Mouse (Mus musculus) cerebellum, adult 2 months (tissue): ENCODE data around the gene Cyp2t4.

Experiments
- CTCF ChIP-seq: fragments of 200-500 bp; IDR thresholded peaks from 2 replicates; pipeline ENCODE4 v1.5.1; 2011; ENCODE audit warnings: low read depth, mild to moderate bottlenecking, control low read depth, low read length, moderate library complexity, borderline replicate concordance; ENCODE audit not compliant: insufficient read depth
- POLR2A ChIP-seq: fragments of 200-500 bp; IDR thresholded peaks from 2 replicates; pipeline ENCODE4 v1.6.1; 2011; ENCODE audit warnings: low read length, control low read depth, borderline replicate concordance; ENCODE audit not compliant: insufficient read depth

DNA sequence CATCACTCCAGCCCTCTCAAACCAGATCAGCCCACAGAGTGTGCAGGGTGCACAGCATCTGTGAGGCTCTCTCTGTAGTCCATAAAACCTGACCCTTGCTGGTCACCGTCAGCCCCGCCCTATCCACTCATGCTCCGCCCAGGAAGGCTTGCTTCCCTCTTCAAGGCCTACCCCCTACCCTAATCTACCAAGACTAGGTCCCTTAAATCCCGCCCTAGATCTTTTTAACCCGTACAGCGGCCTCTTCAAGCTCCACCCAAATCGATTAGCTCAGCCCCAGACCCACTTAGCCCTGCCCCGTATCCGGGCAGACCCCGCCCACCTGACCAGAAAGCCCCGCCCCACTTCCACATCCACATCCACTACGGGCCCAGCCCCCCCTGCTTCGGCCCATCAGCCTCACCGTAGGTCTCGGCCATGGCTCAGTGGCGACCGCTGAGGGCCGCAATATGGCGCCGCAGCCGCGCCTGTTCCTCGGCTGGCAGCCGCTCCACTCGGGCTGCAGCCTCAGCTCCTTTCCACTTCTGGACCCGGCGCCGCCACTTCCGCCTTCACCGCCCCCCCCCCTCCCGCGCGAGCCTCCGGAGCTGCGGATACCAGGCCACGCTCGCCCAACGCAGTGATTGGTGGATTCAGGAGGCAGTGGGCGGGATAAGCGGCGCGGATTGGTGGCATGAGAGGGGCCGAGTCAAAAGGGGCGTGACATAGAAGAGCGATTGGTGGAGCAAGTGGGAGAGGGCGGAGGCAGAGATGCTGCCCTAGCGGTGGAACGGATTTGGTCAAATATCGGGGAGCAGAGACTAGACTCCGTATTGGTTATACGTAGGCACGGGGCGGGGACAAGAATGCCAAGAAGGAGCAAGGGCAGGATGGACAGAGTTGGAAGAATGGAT lies 25.1 kb downstream of the Cyp2t4 start, which contains the start of gene Rab4b:
- TF ChIP-seq CTCF = peak; percentile 54; the same call in 1 of the 2 replicates
- no peak; the same call in 1 of the 2 replicates for TF ChIP-seq POLR2A
